Mouse (Mus musculus) bone marrow macrophage, adult 2 months (primary cell): Measurements from ENCODE around the gene Hoxc11.

Experiments
- CTCF ChIP-seq: IDR thresholded peaks from 2 replicates; pipeline ENCODE4 v1.5.1; 2012; ENCODE audit warnings: low read depth, mild to moderate bottlenecking, low read length, moderate library complexity
- POLR2A ChIP-seq: IDR thresholded peaks from 2 replicates; pipeline ENCODE4 v1.6.1; 2012; ENCODE audit warnings: mild to moderate bottlenecking, low read depth, low read length, borderline replicate concordance

DNA sequence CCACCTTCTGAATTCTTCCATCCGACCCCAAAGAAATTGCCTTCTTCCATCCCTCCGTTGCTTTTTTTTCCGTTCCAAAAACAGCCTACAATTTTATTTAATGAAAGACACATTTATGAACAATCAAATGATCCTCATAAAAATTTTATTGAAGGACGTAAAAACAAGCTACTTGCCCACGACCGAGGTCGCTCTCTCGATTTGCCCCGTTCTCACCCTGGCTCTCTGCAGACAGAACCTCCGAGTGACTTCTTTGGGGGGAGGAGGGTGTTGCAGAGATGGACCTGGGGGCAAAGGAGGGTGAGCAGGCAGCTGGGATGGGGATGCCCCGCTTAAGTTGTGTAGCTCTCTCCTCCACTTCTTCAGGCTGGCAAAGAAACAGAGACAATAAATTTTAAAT is 26.1 kb downstream of the Hoxc11 start:
- TF ChIP-seq POLR2A (no peak), CTCF (no peak)
